Mouse (Mus musculus) heart, adult 2 months (tissue): ENCODE results near the gene Pde9a. TPM values are rescaled to one million over a fixed set of nuclear protein-coding genes. Genes with fewer than 3 reads are reported as not detected.

Experiments
- DNase-seq, 2 experiments: peaks; one replicate each; pipeline ENCODE4 v3.0.0; 2021
- H3K27ac ChIP-seq: fragments of 200-600 bp; 2 replicates; pipeline ENCODE4 v1.8.1; 2022
- H3K27me3 ChIP-seq: fragments of 200-500 bp; 2 replicates; pipeline ENCODE4 v1.6.1; 2012; ENCODE audit warnings: mild to moderate bottlenecking, low read length, inconsistent platforms, mixed read lengths; ENCODE audit not compliant: control insufficient read depth, insufficient read depth
- H3K36me3 ChIP-seq: fragments of 200-500 bp; 2 replicates; pipeline ENCODE4 v1.6.1; 2012; ENCODE audit warnings: low read length, inconsistent platforms; ENCODE audit not compliant: control insufficient read depth, insufficient read depth
- H3K4me1 ChIP-seq: fragments of 200-500 bp; 2 replicates; pipeline ENCODE4 v1.6.1; 2011; ENCODE audit warnings: low read length; ENCODE audit not compliant: control insufficient read depth, insufficient read depth
- H3K4me3 ChIP-seq: fragments of 200-600 bp; 2 replicates; pipeline ENCODE4 v1.8.1; 2022
- H3K79me2 ChIP-seq: fragments of 200-500 bp; replicated peaks from 2 replicates; pipeline ENCODE4 v1.6.1; 2012; ENCODE audit warnings: mild to moderate bottlenecking, inconsistent platforms, low read length, moderate library complexity, mixed read lengths; ENCODE audit not compliant: control insufficient read depth, insufficient read depth
- H3K9ac ChIP-seq: fragments of 200-500 bp; 2 replicates; pipeline ENCODE4 v1.6.1; 2012; ENCODE audit warnings: low read depth, mild to moderate bottlenecking, control low read depth, inconsistent platforms, low read length, mixed read lengths
- CTCF ChIP-seq: fragments of 200-600 bp; IDR thresholded peaks from 2 replicates; pipeline ENCODE4 v1.8.1; 2022; ENCODE audit warnings: antibody characterized with exemption, mild to moderate bottlenecking, moderate library complexity
- EP300 ChIP-seq: fragments of 200-500 bp; IDR thresholded peaks from 2 replicates; pipeline ENCODE4 v1.6.1; 2011; ENCODE audit warnings: low read depth, low read length, control low read depth; ENCODE audit not compliant: insufficient read depth
- POLR2A ChIP-seq: fragments of 200-500 bp; IDR thresholded peaks from 2 replicates; pipeline ENCODE4 v1.6.1; 2011; ENCODE audit warnings: mild to moderate bottlenecking, low read depth, low read length, control low read depth; ENCODE audit not compliant: insufficient read depth
- WGBS: fragments of 180-500 bp; shearing (Covaris S2); methylation state at CpG from one replicate; pipeline ENCODE4 v1.1.7; 2018; 5-methylcytosine and 5-hydroxymethylcytosine counted together
- intact Hi-C: fragments of 180-260 bp; cut with DNase I; formaldehyde crosslinking; loops from one replicate; pipeline ENCODE4 v1.15.1; 2025
- polyA plus RNA-seq: library from polyadenylated mRNA; depleted of rRNA; stranded (reverse); fragments of >200 nt; gene quantifications from 2 replicates; pipeline ENCODE4 v1.2.3, GENCODE M21; 2012
- total RNA-seq, 2 experiments: library from RNA; stranded (reverse); gene quantifications; 2 replicates each; pipeline ENCODE4 v1.2.3; 2021

Pde9a gene
- total and polyA plus RNA-seq, 3 experiments, result 3.2 to 10.4 (median 4.0) TPM

DNA sequence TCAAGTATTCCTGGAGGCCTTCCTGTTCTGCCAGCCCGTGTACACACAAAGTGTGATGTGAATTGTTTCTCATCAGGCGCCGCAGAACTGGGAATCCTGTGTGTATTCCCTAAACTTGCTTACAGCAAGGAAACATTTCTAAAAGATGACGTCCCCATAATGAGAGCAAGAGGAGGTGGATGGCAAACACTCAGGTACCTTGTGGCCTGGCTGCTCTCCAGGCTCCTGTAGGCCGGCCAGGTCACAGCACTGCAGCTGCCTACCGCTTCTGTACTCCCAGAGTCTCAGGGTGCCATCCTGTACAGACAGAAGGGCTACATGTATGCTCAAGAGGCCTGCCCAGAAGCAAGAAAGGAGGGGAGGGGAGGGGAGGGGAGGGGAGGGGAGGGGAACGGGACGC, 114.4 kb downstream of the Pde9a start:
- WGBS, result 89% methylated on average over 8 of the region's 8 CpGs
- H3K36me3 ChIP-seq, result no peaks in the 10 kb centered on the region

DNA sequence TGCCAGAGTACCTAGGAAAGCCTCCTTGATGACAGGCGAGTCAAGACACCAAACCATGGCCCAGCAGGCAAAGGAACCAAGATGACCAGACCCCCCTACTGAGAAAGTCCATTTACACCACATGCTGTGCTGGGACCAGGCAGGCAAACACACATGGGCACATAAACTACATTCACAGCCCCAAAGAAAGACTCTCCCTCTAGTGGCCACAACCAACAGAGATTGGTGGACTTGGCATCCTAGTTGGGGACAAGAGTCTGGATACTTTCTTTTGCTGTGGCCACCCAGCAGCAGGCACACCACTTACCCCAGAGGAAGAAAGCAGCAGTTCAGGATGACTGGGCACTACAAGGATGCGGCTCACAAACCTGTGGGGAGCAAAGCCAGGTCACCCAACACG, 114.9 kb downstream of the Pde9a start:
- no peak overlapping the region for H3K9ac ChIP-seq
- WGBS, result 87% methylated on average over 3 of the region's 3 CpGs
- H3K79me2 ChIP-seq, result no peaks in the 10 kb centered on the region
- no peak overlapping the region for H3K27ac ChIP-seq
- intact Hi-C loops, result no loop called here
- H3K4me3 ChIP-seq, result no peak overlapping the region
- TF ChIP-seq POLR2A (no peak), CTCF (peak; percentile 38), EP300 (no peak)
- H3K27me3 ChIP-seq, result no peaks in the 10 kb centered on the region
- no peaks in the 10 kb centered on the region for H3K4me1 ChIP-seq
- DNase-seq, result no peak
- no peaks in the 10 kb centered on the region for H3K36me3 ChIP-seq

More for the DNA sequence above, 114.4 kb downstream of the Pde9a start:
- no peak for TF ChIP-seq EP300
- no peak for TF ChIP-seq CTCF
- no peak for TF ChIP-seq POLR2A
- intact Hi-C loops, result no loop called here
- Histone ChIP-seq H3K4me3 (no peak overlapping the region), H3K79me2 (no peaks in the 10 kb centered on the region), H3K27me3 (no peaks in the 10 kb centered on the region), H3K27ac (no peak overlapping the region), H3K9ac (no peak overlapping the region), H3K4me1 (no peaks in the 10 kb centered on the region)
- no peak for DNase-seq

DNA sequence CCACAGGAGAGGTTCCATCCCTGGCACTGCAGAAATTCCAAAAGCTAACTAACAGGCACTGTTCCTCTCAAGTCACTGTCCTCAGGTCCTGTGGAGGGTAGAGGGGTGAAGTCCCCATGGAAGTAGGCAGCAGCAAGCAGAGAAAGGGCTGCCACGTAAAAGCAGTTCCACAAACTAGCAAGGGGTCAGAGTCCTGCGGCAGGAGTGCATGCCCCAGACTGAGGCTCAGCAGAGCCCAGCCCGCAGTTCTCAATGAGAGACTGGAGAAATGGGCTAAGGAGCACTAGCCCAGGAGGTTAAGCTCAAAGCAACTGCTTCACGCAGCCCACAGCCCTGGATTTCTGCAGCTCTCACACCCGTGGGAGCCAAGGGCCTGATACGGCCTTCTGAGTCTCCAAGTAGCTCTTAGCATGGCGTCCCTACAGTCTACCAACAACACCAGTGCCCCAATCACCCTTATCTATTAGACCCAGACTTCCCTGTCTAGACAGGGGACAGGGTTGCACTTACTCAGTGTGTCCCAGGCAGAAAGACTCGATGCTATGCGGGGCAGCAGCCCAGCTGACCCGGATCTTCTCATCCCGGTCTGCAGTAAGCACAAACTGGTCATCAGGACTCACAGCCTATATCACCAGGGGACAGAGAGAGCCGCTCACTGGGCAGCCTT, 116.4 kb downstream of the Pde9a start:
- TF ChIP-seq EP300 (no peak), CTCF (no peak), POLR2A (no peak)
- WGBS, result 86% methylated on average over 12 of the region's 12 CpGs
- Histone ChIP-seq H3K27ac (no peak overlapping the region), H3K4me1 (no peaks in the 10 kb centered on the region), H3K4me3 (no peak overlapping the region), H3K27me3 (no peaks in the 10 kb centered on the region), H3K9ac (no peak overlapping the region), H3K36me3 (no peaks in the 10 kb centered on the region), H3K79me2 (no peaks in the 10 kb centered on the region)
- intact Hi-C loops, result no loop called here
- DNase-seq, result no peak

DNA sequence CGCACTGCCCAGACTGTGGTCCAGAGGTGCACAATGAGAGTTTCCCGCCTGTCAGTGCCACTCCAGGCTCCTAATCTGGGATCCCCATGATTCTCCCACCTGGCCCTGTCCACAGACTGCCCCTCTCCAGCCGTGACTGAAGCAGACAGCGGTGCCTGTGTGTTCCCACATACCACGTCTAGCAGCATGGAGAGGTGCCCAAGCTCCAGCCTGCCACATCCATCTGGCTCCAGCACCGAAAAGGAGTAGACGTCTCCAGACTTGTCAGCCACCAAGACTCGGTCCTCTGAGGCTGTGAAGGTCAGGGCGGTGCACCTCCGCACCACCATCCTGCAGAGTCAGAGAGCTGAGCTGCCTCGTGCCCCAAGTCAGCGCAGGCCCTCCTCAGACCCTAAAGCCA, 117.3 kb downstream of the Pde9a start:
- Histone ChIP-seq H3K27me3 (no peaks in the 10 kb centered on the region), H3K4me3 (no peak overlapping the region), H3K36me3 (no peaks in the 10 kb centered on the region), H3K4me1 (no peaks in the 10 kb centered on the region), H3K9ac (no peak overlapping the region), H3K79me2 (no peaks in the 10 kb centered on the region), H3K27ac (no peak overlapping the region)
- 94% methylated on average over 12 of the region's 12 CpGs for WGBS
- intact Hi-C loops, result no loop called here
- TF ChIP-seq CTCF (no peak), EP300 (no peak), POLR2A (no peak)
- no peak for DNase-seq

DNA sequence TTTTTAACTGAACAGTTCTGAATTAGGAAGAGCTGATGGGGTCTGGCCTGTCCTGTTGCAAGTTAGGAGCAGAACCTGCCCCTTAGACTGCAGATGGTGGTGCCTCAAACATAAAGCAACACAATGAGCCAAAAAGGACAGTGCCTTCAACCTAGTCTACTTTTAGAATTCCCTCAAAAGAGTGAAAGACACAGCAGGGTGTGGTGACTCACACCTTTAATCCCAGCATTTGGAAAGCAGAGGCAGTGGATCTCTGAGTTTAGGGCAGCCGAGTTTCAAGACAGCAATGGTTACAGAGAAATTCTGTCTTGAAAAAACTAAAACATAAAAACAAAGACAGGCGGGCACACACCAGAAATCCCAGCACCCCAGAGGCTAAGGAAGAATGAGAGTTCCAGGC, 117.9 kb downstream of the Pde9a start:
- WGBS, result 92% methylated on average over 2 of the region's 2 CpGs
- H3K79me2 ChIP-seq, result no peaks in the 10 kb centered on the region
- no peaks in the 10 kb centered on the region for H3K4me1 ChIP-seq
- no peak for DNase-seq
- H3K36me3 ChIP-seq, result no peaks in the 10 kb centered on the region
- no peak overlapping the region for H3K9ac ChIP-seq
- intact Hi-C loops, result no loop called here
- TF ChIP-seq CTCF, result no peak
- TF ChIP-seq POLR2A, result no peak
- TF ChIP-seq EP300, result no peak
- H3K27ac ChIP-seq, result no peak overlapping the region
- H3K27me3 ChIP-seq, result no peaks in the 10 kb centered on the region
- no peak overlapping the region for H3K4me3 ChIP-seq

DNA sequence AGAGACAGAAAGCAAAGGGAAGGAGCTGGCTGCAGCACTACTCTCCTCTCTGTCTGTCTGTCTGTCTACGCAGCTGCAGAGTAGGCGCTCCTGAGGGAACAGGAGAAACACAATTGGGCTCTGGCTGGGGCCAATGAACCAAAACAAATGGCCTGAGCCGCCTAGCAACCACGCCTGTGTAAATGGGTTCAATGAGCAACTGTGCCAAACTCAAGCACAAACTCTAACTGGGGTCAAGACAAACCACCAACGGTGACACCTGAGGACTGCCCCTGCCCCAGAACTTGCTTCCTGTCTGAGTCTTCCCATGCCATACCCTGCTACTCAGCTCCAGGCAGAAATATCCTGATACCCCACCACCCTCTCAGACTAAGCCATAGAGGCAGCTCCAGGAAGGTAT, 119.0 kb downstream of the Pde9a start:
- no peak overlapping the region for H3K9ac ChIP-seq
- no peak overlapping the region for H3K4me3 ChIP-seq
- intact Hi-C loops, result no loop called here
- H3K4me1 ChIP-seq, result no peaks in the 10 kb centered on the region
- no peaks in the 10 kb centered on the region for H3K27me3 ChIP-seq
- no peaks in the 10 kb centered on the region for H3K79me2 ChIP-seq
- 92% methylated on average over 5 of the region's 5 CpGs for WGBS
- TF ChIP-seq CTCF, result no peak
- no peak for TF ChIP-seq POLR2A
- no peak for TF ChIP-seq EP300
- no peaks in the 10 kb centered on the region for H3K36me3 ChIP-seq
- H3K27ac ChIP-seq, result no peak overlapping the region
- DNase-seq, result no peak
